Mouse (Mus musculus) cerebellum, adult 2 months (tissue): Measurements from ENCODE around the gene Nup98.

Source experiments
- CTCF ChIP-seq: fragments of 200-500 bp; IDR thresholded peaks from 2 replicates; pipeline ENCODE4 v1.5.1; 2011; ENCODE audit warnings: low read depth, mild to moderate bottlenecking, control low read depth, low read length, moderate library complexity, borderline replicate concordance; ENCODE audit not compliant: insufficient read depth
- POLR2A ChIP-seq: fragments of 200-500 bp; IDR thresholded peaks from 2 replicates; pipeline ENCODE4 v1.6.1; 2011; ENCODE audit warnings: low read length, control low read depth, borderline replicate concordance; ENCODE audit not compliant: insufficient read depth

DNA sequence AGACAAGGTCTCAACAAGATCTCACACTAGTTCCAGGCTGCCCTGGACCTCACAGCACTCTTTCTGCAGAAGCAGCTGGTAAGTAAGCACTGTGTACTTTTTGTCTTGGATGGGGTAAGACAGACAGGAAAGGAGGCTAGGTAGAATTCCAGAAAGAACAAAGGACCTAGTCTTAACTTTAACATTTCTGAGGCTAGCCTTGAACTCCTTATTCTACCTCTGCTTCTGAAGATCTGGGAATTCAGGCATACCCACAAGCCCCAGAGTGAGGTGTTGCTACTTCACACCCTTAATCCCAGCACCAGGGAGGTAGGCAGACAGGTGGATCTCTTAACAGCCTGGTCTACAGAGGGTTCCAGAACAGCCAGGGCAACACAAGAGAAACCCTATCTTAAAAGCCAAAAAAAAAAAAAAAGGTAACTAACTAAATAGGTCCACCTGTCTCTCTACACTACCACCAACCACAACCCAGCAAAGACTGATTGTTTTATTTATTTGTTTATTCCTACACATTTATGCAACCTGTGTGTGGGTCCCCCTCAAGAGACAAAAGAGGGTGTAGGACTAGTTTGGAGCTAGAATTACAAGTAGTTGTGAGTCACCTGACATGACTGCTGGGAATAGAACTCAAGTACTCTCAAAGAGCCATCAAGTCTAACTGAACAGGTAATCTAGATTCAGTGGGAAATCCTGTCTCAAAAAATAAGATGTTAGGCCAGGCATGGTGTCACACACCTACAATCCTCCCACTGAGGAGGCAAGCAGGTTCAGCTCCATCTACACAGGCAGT lies 8.8 kb downstream of the Nup98 start:
- TF ChIP-seq POLR2A (no peak), CTCF (no peak)
